Mouse (Mus musculus) embryonic facial prominence, embryonic 13.5 days (tissue): ENCODE data around the gene Etl4. TPM values are rescaled to one million over a fixed set of nuclear protein-coding genes. Genes with fewer than 3 reads are reported as not detected.

Experiments used
- ATAC-seq: fragments of 200-750 bp; cut with Nextera tagmentation; 2 replicates; pipeline ENCODE4 v1.8.0; 2017; ENCODE audit warnings: low read depth; ENCODE audit not compliant: insufficient number of reproducible peaks, insufficient read depth, low FRiP score, low TSS enrichment
- H3K27ac ChIP-seq: fragments of 300-500 bp; sonication (generic); 2 replicates; pipeline ENCODE4 v1.5.1; 2015; ENCODE audit warnings: moderate library complexity, mild to moderate bottlenecking, inconsistent platforms
- H3K27me3 ChIP-seq: fragments of 300-500 bp; sonication (generic); 2 replicates; pipeline ENCODE4 v1.6.1; 2015; ENCODE audit warnings: mild to moderate bottlenecking, inconsistent platforms
- H3K36me3 ChIP-seq: fragments of 300-500 bp; sonication (generic); 2 replicates; pipeline ENCODE4 v1.6.1; 2015; ENCODE audit warnings: mild to moderate bottlenecking, inconsistent platforms
- H3K4me1 ChIP-seq: fragments of 300-500 bp; sonication (generic); 2 replicates; pipeline ENCODE4 v1.6.1; 2015; ENCODE audit warnings: inconsistent platforms
- H3K4me2 ChIP-seq: fragments of 300-500 bp; sonication (generic); 2 replicates; pipeline ENCODE4 v1.6.1; 2015; ENCODE audit warnings: moderate library complexity, mild to moderate bottlenecking, inconsistent platforms
- H3K4me3 ChIP-seq: fragments of 300-500 bp; sonication (generic); 2 replicates; pipeline ENCODE4 v1.5.1; 2015; ENCODE audit warnings: mild to moderate bottlenecking, inconsistent platforms
- H3K9ac ChIP-seq: fragments of 300-500 bp; sonication (generic); 2 replicates; pipeline ENCODE4 v1.6.1; 2015; ENCODE audit warnings: mild to moderate bottlenecking, inconsistent platforms
- H3K9me3 ChIP-seq: fragments of 300-500 bp; sonication (generic); 2 replicates; pipeline ENCODE4 v1.6.1; 2016; ENCODE audit warnings: inconsistent platforms
- WGBS: fragments of 180-500 bp; shearing (Covaris S2); methylation state at CpG from one replicate; pipeline ENCODE4 v1.1.7; 2015; ENCODE audit warnings: mixed read lengths; 5-methylcytosine and 5-hydroxymethylcytosine counted together
- polyA plus RNA-seq: library from polyadenylated mRNA; unstranded; fragments of >200 nt; fragmentation: Nextera tagmentation; extraction: Ambion mirVana; gene quantifications from 2 replicates; pipeline ENCODE4 v1.2.1, GENCODE M21; 2015

Etl4 gene
- polyA plus RNA-seq, 1 experiment from 2014 or later, result 33.3 TPM

GRCm38 (mm10) chr2:20639721-20640120 lies 730.1 kb downstream of the Etl4 start:
- 47% methylated on average over 2 of the region's 2 CpGs for WGBS
- Histone ChIP-seq H3K4me2 (no peak overlapping the region), H3K9ac (no peak overlapping the region), H3K27me3 (no peaks in the 10 kb centered on the region), H3K4me3 (no peak overlapping the region), H3K4me1 (peaks cover 17% of the 10 kb centered on the region; the same call in 1 of the 2 replicates), H3K36me3 (no peaks in the 10 kb centered on the region), H3K9me3 (no peaks in the 10 kb centered on the region), H3K27ac (no peak overlapping the region)
- ATAC-seq, result no peak

- 66% methylated on average over 9 of the region's 9 CpGs for WGBS
- Histone ChIP-seq H3K9me3 (no peaks in the 10 kb centered on the region), H3K4me2 (no peak overlapping the region), H3K4me1 (peaks cover 17% of the 10 kb centered on the region; the same call in 1 of the 2 replicates), H3K27me3 (no peaks in the 10 kb centered on the region), H3K27ac (no peak overlapping the region), H3K9ac (no peak overlapping the region), H3K4me3 (no peak overlapping the region), H3K36me3 (no peaks in the 10 kb centered on the region)
- ATAC-seq, result no peak
Observed at GRCm38 (mm10) chr2:20642818-20643217, 733.2 kb downstream of the Etl4 start.

GRCm38 (mm10) chr2:20649817-20650216 lies 740.2 kb downstream of the Etl4 start:
- 38% methylated on average over 4 of the region's 4 CpGs for WGBS
- Histone ChIP-seq H3K4me3 (no peak overlapping the region), H3K9ac (no peak overlapping the region), H3K27ac (no peak overlapping the region; the same call in 1 of the 2 replicates), H3K4me2 (no peak overlapping the region), H3K9me3 (no peaks in the 10 kb centered on the region), H3K4me1 (peaks cover 13% of the 10 kb centered on the region; the same call in 1 of the 2 replicates), H3K27me3 (no peaks in the 10 kb centered on the region), H3K36me3 (no peaks in the 10 kb centered on the region)
- no peak for ATAC-seq

- no peak for ATAC-seq
- Histone ChIP-seq H3K36me3 (no peaks in the 10 kb centered on the region), H3K9me3 (no peaks in the 10 kb centered on the region), H3K27me3 (no peaks in the 10 kb centered on the region), H3K4me3 (no peak overlapping the region), H3K9ac (no peak overlapping the region), H3K27ac (no peak overlapping the region), H3K4me1 (peaks cover 19% of the 10 kb centered on the region; the same call in 1 of the 2 replicates), H3K4me2 (no peak overlapping the region)
Observed at GRCm38 (mm10) chr2:20653116-20653515, 743.5 kb downstream of the Etl4 start.

GRCm38 (mm10) chr2:20654058-20654457 lies 744.5 kb downstream of the Etl4 start:
- no peak for ATAC-seq
- Histone ChIP-seq H3K9ac (no peak overlapping the region), H3K9me3 (no peaks in the 10 kb centered on the region), H3K27ac (0 out of 2 replicates have a peak overlapping the region, but pooled peaks have one; percentile 8), H3K4me2 (no peak overlapping the region), H3K27me3 (no peaks in the 10 kb centered on the region), H3K4me1 (peaks cover 19% of the 10 kb centered on the region; the same call in 1 of the 2 replicates), H3K36me3 (no peaks in the 10 kb centered on the region), H3K4me3 (no peak overlapping the region)
- WGBS, result 68% methylated on average over 8 of the region's 8 CpGs

GRCm38 (mm10) chr2:20654598-20655340 lies 745.2 kb downstream of the Etl4 start:
- H3K36me3 ChIP-seq, result no peaks in the 10 kb centered on the region
- peaks cover 16% of the 10 kb centered on the region; the same call in 1 of the 2 replicates for H3K4me1 ChIP-seq
- peak; percentile 39; the same call in 1 of the 2 replicates for ATAC-seq
- no peak overlapping the region for H3K4me3 ChIP-seq
- H3K9ac ChIP-seq, result no peak overlapping the region
- H3K4me2 ChIP-seq, result no peak overlapping the region
- 25% methylated on average over 9 of the region's 9 CpGs for WGBS
- peak overlapping the region; percentile 28; the same call in 1 of the 2 replicates for H3K27ac ChIP-seq
- H3K27me3 ChIP-seq, result no peaks in the 10 kb centered on the region
- H3K9me3 ChIP-seq, result no peaks in the 10 kb centered on the region

- no peak for ATAC-seq
- Histone ChIP-seq H3K27ac (no peak overlapping the region), H3K4me2 (no peak overlapping the region), H3K27me3 (no peaks in the 10 kb centered on the region), H3K9me3 (no peaks in the 10 kb centered on the region), H3K9ac (no peak overlapping the region), H3K4me1 (peaks cover 12% of the 10 kb centered on the region; the same call in 1 of the 2 replicates), H3K36me3 (no peaks in the 10 kb centered on the region), H3K4me3 (no peak overlapping the region)
- 26% methylated on average over 2 of the region's 2 CpGs for WGBS
Observed at GRCm38 (mm10) chr2:20655341-20655612, 745.7 kb downstream of the Etl4 start.

GRCm38 (mm10) chr2:20657856-20658255 lies 748.3 kb downstream of the Etl4 start:
- Histone ChIP-seq H3K27me3 (no peaks in the 10 kb centered on the region), H3K36me3 (peaks cover 5% of the 10 kb centered on the region; the same call in 1 of the 2 replicates), H3K4me3 (no peak overlapping the region), H3K4me1 (peaks cover 12% of the 10 kb centered on the region; the same call in 1 of the 2 replicates), H3K9me3 (no peaks in the 10 kb centered on the region), H3K4me2 (no peak overlapping the region), H3K9ac (no peak overlapping the region), H3K27ac (no peak overlapping the region)
- WGBS, result 82% methylated on average over 3 of the region's 3 CpGs
- no peak for ATAC-seq

GRCm38 (mm10) chr2:20661841-20662240 lies 752.3 kb downstream of the Etl4 start:
- Histone ChIP-seq H3K27me3 (no peaks in the 10 kb centered on the region), H3K9me3 (no peaks in the 10 kb centered on the region), H3K27ac (no peak overlapping the region), H3K4me1 (0 out of 2 replicates have a peak, but pooled peaks cover 3% of the 10 kb centered on the region), H3K9ac (no peak overlapping the region), H3K4me3 (no peak overlapping the region), H3K36me3 (peaks cover 5% of the 10 kb centered on the region; the same call in 1 of the 2 replicates), H3K4me2 (no peak overlapping the region)
- ATAC-seq, result no peak
- 91% methylated on average over 11 of the region's 11 CpGs for WGBS

- H3K27me3 ChIP-seq, result no peaks in the 10 kb centered on the region
- H3K27ac ChIP-seq, result no peak overlapping the region
- 0 out of 2 replicates have a peak, but pooled peaks cover 3% of the 10 kb centered on the region for H3K4me1 ChIP-seq
- no peak overlapping the region for H3K4me2 ChIP-seq
- ATAC-seq, result no peak
- H3K36me3 ChIP-seq, result peaks cover 5% of the 10 kb centered on the region; the same call in 1 of the 2 replicates
- H3K9me3 ChIP-seq, result no peaks in the 10 kb centered on the region
- no peak overlapping the region for H3K4me3 ChIP-seq
- H3K9ac ChIP-seq, result no peak overlapping the region
- WGBS, result 85% methylated on average over 3 of the region's 3 CpGs
Observed at GRCm38 (mm10) chr2:20662696-20663095, 753.1 kb downstream of the Etl4 start.

- H3K4me3 ChIP-seq, result no peak overlapping the region
- ATAC-seq, result no peak
- no peaks in the 10 kb centered on the region for H3K9me3 ChIP-seq
- 12% methylated on average over 4 of the region's 5 CpGs for WGBS
- no peak overlapping the region for H3K9ac ChIP-seq
- peaks cover 5% of the 10 kb centered on the region; the same call in 1 of the 2 replicates for H3K36me3 ChIP-seq
- H3K27ac ChIP-seq, result no peak overlapping the region
- no peak overlapping the region for H3K4me2 ChIP-seq
- no peaks in the 10 kb centered on the region for H3K27me3 ChIP-seq
- 0 out of 2 replicates have a peak, but pooled peaks cover 3% of the 10 kb centered on the region for H3K4me1 ChIP-seq
Observed at GRCm38 (mm10) chr2:20665309-20665971, 755.9 kb downstream of the Etl4 start.
